Mouse (Mus musculus) lung, postnatal 4 days (tissue): ENCODE data around the gene Dnttip1.
"Not testable (repeated sequence)": the region's sequence is repeated elsewhere in the genome, so short reads cannot be mapped to it uniquely, and the experiment has no call there.

Experiments
- DNase-seq, 2 experiments: peaks; one replicate each; pipeline ENCODE4 v3.0.0; 2021

Dnttip1 gene

DNA sequence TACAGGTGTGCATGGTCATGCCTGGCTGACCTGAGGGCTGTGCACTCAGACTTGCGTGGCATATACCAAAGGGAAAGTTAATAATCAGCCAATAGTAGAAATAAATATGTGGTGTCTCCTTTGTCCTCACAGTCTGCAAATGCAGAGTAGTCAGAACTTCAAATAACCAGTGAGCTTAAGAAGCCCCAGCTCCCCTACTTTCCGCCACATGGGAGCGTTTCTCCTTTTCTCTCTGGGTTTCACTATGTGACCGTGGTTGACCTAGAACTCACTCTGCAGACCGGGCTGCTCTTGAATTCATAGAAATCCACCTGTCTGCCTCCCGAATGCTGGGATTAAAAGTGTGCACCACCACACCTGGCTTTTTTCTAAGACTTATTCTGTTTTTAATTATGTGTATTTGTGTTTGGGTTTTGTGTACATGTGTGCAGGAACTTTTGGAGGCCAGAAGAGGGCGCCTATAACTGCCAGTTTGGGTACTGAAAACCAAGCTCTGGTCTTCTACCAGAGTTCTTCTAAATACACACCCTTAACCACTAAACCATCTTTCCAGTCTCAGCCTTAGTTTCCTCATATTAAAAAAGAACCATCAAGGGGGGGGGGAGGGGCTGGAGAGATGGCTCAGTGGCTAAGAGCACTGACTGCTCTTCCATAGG is 38.3 kb downstream of the Dnttip1 start:
- DNase-seq: no peak

DNA sequence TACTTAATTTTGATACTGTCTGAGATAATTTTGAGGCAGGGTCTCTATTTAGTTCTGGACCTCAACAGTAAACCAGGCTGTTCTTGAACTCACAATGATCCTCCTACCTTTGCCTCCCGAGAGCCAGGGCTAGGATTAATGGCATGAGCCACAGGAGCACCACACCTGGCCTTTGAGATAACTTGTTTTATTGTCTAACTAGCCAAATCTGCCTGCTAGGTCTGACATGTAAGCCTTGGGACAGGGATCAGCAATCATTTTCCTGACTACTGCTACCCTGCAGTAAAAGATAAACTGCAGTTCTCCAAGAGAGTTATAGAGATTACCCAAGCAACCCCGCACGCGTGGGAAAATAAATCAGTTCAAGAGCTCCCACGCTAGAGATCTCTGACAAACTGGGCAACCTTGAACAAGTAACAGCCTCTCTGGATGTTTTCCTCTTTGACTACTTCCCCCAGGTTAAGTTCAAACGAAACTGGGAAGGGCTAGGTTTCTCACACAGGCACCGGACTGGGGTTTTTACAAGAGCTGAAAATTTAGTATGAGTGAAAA is 39.2 kb downstream of the Dnttip1 start:
- peak in 1 of 2 experiments; percentile 15 for DNase-seq

DNA sequence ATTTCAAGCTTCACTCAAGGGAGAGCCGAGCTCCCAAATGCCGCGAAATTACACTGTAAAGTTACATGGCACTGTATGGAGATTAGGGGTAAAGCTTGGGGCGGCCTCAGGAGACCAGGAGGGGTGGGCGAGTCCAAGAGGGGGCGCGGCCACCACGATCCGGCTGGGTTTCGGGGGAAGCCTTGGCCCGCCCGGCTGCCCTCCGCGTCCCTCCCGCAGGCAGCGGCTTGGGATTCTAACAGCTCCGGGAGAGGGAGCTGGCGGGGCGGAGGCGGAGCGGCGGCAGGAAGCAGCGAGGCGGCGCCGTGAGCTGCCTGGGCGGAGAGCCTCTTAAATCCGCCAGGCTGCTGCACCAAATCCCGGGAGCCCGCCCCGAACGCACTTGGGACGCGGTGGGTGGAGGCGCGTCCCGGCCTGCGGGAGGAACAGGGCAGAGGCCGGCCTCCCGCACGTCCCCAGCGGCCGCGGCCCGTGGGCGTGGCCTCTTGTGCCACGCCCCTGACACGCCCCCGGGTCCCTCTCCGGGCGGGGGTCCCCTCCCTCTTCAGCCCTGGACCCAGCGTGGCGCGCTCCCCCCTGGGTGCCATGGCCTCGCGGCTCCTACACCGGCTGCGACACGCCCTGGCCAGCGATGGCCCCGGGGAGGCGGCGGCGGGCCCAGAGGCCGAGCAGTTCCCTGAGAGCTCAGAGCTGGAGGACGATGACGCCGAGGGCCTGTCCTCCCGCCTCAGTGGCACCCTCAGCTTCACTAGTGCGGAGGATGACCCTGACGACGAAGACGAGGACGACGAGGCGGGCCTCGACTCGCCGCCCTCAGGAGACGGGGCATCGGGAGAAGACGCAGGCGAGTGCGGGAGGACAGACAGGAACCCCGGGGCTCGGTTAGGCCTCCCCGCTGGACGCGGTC is 40.0 kb downstream of the Dnttip1 start, which contains the start of gene Snx21:
Gene Snx21 (plus strand): TSS at position 343 of the 907 bp plus-strand sequence.
- peak; percentile 90 to 96 for DNase-seq

DNA sequence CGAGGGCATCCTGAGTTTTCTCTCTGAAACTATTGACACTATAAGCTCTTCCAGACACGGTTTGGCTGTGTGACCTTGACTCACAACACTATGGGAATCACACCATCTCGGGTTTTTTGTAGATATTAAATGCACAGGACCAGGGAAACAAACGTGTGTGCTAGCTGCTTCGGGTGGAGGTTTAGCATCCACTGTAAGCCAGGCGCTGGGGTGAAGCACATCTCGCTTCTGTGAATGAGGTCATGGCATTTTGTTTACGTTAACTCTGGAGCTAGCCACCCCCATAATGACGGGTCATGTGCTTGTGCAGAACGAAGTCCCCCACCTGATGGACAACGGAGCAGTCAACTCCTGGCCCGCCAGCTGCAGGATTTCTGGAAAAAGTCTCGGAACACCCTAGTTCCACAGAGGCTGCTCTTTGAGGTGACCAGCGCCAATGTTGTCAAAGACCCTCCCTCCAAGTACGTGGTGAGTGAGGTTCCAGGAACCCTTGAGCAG is 40.7 kb downstream of the Dnttip1 start:
- peak; percentile 35 to 44 for DNase-seq

DNA sequence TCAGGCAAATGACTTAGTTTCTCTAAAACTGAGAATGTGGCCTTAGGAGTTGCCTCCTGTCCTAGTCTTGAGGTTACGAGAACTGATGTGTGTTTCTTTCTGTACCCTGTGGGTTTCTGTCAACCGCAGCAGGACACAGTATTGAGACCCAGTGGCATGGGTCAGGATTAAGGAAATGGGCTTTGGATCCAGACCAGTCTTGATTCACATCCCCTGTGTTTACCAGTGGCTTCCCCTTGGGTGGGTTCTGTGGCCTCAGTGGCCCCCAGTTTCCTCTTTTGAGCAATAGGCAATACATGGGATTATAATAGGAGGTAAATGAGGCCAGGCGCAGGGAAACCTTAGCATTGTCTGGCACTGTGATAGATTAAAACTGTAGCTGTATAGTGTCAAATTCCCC is 41.2 kb downstream of the Dnttip1 start:
- no peak for DNase-seq

DNA sequence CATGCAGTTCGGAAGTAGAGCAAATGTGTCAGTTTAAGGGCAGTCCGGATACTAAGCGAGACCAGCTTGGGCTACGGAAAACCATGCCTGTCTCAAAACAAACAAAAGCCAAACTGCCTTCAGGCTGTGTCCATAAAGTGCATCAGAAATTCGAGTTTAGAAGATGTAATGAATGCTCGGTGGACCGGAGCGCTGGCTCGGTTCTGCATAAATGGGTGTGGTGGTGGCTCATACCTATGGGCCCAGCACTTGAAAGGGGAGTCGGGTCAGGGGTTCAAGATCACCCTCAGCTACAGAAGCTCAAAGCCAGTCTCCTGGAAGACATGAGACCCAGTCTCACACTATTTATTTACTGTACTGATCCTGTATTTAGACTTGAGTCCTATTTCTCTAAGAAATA is 42.0 kb downstream of the Dnttip1 start:
- no peak for DNase-seq

DNA sequence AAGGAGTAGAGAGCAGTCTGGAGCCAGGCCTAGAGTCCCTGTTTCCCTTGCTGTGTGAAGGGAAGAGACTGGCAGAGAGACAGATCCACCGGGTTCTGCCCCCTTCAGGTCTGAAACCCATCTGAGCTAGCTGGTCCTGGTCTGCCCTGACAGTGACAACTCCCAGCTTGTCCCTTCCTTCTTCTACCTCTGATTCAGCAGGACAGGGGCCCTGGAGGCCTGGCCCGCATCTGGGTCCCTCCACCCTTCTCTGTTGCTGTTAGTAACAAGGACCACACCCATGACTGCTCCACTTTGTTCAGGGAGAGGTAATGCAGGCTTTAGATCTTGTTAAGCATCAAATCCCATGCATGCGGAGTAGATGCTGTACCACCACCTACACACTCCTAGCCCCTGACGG is 42.6 kb downstream of the Dnttip1 start:
- DNase-seq: no peak

DNA sequence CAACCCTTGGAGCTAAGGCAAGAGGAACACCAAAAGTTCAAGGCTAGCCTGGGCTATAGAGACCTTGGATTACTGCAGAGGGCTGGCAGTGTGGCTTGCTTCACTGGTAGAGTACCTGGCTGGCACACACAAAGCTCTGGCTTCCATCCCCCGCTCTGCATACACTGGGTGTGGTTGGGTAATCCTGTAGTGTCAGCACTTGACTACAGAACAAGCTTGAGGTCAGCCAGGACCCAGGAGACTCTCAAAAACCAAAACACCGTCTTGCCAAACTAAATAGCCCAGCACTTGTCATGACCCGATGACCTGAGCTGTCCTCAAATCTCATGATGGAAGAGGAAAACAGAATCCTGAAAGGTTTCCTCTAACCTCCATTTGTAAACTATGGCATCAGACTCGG is 44.7 kb downstream of the Dnttip1 start:
- DNase-seq: peak; percentile 51 to 67

DNA sequence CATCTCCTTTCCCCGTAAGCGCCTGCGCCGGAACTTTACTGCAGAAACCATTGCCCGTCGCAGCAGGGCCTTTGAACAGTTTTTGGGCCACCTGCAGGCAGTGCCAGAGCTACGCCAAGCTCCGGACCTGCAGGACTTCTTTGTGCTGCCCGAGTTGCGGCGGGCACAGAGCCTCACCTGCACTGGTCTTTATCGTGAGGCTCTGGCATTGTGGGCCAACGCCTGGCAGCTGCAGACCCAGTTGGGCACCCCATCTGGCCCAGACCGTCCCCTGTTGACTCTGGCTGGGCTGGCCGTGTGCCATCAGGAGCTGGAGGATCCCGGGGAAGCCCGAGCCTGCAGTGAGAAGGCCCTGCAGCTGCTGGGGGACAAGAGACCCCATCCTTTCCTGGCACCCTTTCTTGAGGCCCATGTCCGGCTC is 46.1 kb downstream of the Dnttip1 start:
- DNase-seq: no peak

DNA sequence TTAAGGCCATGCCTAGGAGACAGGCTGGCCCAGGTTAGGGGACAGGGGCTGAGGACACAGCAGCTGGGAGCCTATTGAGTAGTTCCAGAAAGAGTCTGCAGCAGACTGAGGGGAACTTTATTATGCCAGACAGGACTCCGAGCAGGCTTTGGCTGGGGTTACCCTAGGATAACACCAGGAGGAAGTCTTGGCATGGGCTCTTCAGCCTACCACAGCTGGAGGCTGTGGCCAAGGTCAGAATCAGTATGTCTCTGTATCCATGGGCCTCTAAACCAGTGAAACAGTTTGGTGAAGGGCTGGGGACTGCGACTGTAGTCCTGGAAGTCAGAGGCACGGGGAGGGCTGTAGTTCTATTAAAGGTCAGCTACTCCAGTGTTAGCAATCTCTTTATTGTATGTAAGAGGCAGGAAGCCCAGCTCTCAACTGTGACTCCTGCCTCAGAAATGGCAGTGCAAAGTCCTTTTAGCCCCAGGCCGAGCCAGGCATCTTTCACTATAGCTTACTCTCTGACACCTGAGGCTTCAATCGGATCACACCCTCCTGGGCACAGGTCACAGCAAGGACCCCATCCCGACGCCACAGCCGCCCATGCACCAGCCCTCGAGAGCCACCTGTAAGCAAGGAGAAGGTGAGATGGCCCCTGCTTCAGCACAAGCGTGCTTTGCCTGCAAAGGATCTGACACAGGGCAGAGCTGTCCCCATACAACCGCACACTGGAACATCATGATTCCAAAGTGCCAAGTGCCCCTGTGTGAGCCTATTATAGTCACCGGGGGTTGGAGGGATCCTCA is 46.8 kb downstream of the Dnttip1 start:
- no peak for DNase-seq

DNA sequence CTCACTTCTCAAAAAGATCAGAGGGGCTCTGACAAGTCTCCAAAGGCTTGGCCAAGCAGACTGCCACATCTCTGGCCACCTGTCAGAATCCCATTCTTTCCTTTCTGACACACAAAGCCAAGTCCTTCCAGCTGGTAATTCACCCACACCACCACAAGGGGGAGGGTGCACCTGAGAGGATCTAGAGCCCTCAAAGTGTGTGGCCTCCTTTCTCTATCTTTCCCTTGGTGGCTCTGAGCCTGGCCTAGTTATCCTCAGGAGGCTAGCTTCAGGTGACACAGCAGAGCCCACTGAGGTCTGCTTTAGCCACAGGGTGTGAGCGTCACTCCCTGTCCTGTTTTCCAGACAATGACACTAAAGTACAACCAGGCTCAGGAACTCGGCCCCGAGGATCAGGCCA is 47.5 kb downstream of the Dnttip1 start:
- DNase-seq: peak; percentile 61 to 67

DNA sequence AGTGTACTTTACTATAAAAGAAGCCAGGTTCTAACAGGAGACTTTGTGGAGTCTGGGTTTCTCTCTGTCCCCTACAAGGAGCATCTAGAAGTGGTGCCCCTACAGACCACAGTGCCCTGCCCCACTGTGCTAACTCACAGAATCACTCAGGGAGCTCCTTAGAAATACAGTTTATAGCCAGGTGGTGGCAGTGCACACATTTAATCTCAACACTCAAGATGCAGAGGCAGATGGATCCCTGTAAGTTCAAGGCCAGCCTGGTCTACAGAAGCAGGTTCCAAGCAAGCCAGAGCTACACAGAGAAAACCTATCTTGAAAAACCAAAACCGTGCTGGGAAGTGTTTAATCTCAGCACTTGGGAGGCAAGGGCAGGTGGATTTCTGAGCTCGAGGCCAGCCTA is 48.0 kb downstream of the Dnttip1 start:
- peak in 1 of 2 experiments; percentile 20 for DNase-seq

DNA sequence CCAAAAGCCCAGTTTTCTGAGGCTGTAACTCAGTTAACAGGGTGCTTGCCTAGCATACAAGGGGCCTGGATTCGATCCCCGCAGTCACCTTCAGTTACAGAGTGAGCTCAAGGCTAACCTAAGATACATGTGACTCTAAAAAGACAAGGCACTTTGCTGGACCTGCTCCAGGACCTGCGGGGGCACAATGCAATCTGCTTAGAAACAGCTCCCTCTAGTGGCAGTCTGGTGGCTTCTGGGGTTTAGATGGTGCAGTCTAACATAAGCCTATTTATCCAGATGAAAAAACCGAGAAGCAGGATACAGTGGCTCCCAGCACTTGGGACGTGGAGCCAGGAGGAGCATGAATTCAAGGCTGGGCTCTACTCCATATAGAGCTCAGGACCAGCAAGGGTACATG is 48.5 kb downstream of the Dnttip1 start:
- peak; percentile 80 to 87 for DNase-seq

DNA sequence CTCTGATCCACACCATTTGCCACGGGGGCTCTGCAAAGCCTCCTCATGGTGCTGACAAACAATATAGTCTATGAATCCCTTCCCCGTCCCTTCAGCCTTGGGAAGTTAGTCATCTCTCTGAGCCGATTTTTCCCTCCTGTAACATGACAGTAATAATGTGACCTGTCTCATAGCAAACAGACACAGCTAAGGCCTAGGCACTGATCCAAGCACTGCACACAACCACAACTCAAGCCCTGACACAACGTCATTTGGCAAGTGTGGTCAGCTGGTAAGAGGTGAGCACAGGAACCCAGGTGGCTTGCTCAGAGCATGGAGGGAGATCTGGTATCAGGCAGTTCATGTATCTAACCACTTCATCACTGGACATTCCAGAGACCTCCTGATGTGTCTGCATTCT is 50.1 kb downstream of the Dnttip1 start:
- DNase-seq: no peak

DNA sequence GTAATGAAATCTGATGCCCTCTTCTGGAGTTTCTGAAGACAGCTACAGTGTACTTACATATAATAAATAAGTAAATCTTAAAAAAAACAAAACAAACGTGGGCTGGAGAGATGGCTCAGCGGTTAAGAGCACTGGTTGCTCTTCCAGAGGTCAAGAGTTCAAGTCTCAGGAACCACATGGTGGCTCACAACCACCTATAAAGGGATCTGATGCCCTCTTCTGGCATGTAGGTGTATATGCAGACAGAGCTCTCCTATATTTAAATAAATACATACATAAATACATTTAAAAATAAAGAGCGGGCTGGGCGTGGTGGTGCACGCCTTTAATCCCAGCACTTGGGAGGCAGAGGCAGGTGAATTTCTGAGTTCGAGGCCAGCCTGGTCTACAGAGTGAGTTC is 52.8 kb downstream of the Dnttip1 start:
- not testable (repeated sequence) for DNase-seq

DNA sequence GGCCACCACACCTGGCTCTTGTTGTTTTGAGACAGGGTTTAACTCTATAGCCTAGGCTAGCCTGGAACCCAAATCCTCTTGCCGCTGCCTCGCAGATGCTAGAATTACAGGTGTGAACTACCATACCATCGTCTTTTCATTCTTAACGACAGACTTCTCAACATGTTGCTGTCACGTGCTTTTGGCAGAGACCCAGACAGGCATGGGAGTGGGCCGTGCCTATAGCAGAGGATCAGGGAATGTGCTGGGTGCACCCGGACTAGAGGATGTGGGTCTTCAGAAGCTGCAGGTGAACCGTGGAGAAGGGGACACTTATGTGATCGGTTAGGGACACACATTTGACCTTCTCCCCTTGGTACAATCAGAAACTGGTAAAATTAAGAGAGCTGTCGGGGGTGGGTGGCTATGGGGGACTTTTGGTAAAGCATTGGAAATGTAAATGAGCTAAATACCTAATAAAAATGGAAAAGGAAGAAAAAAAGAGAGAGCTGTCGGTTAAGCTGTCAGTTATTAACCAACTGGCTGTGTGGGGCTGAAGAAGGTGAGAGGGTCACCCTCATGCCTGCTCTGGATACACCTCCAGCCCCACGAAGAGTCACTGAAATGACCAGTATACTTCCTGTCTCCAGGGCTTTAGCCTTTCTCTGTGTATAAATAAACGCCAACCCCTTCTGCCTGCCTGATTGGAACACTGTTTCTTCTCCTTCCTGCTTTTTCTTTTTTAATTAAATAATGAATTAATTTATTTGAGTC is 54.6 kb downstream of the Dnttip1 start:
- DNase-seq: no peak

DNA sequence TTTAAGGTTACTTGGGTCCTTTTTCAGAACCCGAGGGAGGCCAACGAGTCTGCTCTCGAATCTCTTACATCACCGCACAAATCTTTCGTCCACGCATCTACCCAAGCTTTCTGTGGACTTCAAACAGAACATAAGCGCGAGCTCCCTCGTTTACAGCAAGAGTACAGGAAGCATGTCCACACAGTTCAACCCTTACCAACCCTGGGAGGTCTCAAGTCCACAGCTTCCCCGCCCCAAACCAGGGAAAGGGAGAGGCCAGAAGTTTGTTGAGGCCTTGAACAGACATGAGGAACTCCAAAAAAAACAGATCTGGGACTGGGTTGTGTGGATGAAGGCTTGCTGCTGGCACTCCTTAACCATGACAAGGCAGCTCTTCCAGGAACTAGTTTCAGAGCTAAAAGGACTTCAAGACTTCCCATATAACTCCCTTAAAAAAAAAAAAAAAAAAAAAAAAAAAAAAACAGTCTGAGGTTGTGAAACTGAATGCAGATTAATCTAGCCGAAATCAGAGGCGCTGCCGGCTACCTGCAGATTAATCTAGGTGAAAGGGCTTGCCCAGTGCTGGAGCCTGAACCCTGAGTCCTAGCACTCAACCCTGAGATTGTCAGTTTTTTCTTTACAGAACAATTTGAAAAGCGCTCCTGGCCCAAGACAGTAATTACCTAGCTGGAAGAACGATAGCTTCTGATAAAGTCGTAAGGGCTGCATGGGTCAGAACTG is 57.6 kb downstream of the Dnttip1 start:
- no peak for DNase-seq

DNA sequence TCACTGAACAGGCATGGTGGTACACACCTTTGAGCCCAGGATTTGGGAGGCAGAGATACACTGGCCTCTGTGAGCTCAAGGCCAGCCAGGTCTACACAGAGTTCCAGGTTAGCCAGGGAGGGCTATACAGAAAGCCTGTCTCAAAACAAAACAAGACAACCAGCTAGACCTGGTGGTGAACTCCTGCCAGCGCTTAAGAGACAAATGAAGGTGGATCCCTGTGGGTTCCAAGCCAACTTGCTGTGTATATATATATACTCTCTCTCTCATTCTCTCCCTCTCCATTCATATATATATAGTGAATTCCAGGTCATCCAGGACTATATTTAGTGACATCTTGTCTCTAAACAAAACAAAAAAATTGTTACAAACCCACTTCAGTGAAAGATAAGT is 58.1 kb downstream of the Dnttip1 start:
- no peak for DNase-seq

DNA sequence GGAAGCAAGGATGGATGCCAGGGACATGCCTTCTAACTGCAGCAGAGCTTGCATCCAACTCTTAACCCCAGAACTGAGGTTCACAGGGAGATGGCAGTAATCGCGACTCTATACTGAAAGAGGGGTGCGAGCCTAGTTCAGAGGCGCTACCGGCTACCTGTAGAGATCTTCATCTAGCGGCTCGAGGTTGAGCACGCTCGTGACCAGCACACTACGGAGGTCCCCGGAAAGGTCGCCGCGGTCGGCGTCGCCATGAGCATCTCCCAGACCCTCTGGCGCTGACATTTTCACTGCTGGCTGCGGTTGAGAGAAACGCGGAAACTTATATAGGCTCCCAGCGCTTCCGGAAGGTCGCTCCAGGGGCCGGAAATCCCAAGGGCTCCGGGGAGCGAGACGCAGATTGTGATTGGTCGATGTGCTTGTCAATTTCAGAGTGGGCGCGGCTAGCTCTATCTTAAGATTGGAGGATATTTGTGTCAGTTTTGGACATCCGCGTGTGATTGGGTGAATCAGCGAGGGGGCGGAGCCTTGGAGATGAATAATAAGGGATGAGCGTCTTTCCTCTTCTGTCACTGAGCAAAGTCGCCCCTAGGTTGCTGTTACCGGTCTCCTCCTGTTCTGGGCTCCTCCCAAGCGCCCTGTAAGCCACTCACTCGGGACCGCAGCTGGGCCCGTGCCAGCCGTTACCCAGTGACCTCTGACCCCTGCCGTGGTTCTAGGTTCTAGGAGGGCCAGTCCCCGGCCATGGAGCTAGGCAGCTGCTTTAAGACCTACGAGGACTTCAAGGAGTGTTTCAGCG is 58.9 kb downstream of the Dnttip1 start, which contains the start of the genes Acot8 and Zswim3:
Gene Acot8 (minus strand): TSS at position 350 of the 799 bp plus-strand sequence.
Gene Zswim3 (plus strand): TSS at position 566 of the 799 bp plus-strand sequence.
- DNase-seq: peak; percentile 98 to 99

DNA sequence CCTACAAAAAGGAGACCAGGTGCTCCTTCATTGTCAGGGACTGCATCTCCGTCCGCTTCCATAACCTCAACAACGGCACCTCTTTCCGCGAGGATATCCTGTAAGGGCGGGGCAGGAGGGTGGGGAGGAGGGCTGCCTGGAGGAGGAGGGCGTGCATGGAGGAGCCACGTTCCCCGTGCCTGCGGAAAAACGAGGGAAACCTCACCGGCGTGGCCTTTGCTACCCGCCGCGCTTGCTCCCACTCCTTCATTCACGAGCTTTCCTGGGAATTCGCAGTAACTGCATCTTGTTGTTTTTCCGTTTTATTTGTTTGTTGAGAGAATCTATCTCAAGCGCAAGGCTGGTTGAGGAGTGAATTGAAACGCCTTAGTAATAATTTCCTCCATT is 59.5 kb downstream of the Dnttip1 start:
- no peak for DNase-seq
